Mouse (Mus musculus) embryonic facial prominence, embryonic 13.5 days (tissue): Measurements from ENCODE around the gene Odf3l2. TPM values are rescaled to one million over a fixed set of nuclear protein-coding genes. Genes with fewer than 3 reads are reported as not detected.
A peak's percentile ranks its signal among the peaks of the same experiment; 100 is the strongest.

Experiments
- ATAC-seq: fragments of 200-750 bp; cut with Nextera tagmentation; 2 replicates; pipeline ENCODE4 v1.8.0; 2017; ENCODE audit warnings: low read depth; ENCODE audit not compliant: insufficient number of reproducible peaks, insufficient read depth, low FRiP score, low TSS enrichment
- H3K27ac ChIP-seq: fragments of 300-500 bp; sonication (generic); 2 replicates; pipeline ENCODE4 v1.5.1; 2015; ENCODE audit warnings: moderate library complexity, mild to moderate bottlenecking, inconsistent platforms
- H3K27me3 ChIP-seq: fragments of 300-500 bp; sonication (generic); 2 replicates; pipeline ENCODE4 v1.6.1; 2015; ENCODE audit warnings: mild to moderate bottlenecking, inconsistent platforms
- H3K36me3 ChIP-seq: fragments of 300-500 bp; sonication (generic); 2 replicates; pipeline ENCODE4 v1.6.1; 2015; ENCODE audit warnings: mild to moderate bottlenecking, inconsistent platforms
- H3K4me1 ChIP-seq: fragments of 300-500 bp; sonication (generic); 2 replicates; pipeline ENCODE4 v1.6.1; 2015; ENCODE audit warnings: inconsistent platforms
- H3K4me2 ChIP-seq: fragments of 300-500 bp; sonication (generic); 2 replicates; pipeline ENCODE4 v1.6.1; 2015; ENCODE audit warnings: moderate library complexity, mild to moderate bottlenecking, inconsistent platforms
- H3K4me3 ChIP-seq: fragments of 300-500 bp; sonication (generic); 2 replicates; pipeline ENCODE4 v1.5.1; 2015; ENCODE audit warnings: mild to moderate bottlenecking, inconsistent platforms
- H3K9ac ChIP-seq: fragments of 300-500 bp; sonication (generic); 2 replicates; pipeline ENCODE4 v1.6.1; 2015; ENCODE audit warnings: mild to moderate bottlenecking, inconsistent platforms
- H3K9me3 ChIP-seq: fragments of 300-500 bp; sonication (generic); 2 replicates; pipeline ENCODE4 v1.6.1; 2016; ENCODE audit warnings: inconsistent platforms
- WGBS: fragments of 180-500 bp; shearing (Covaris S2); methylation state at CpG from one replicate; pipeline ENCODE4 v1.1.7; 2015; ENCODE audit warnings: mixed read lengths; 5-methylcytosine and 5-hydroxymethylcytosine counted together
- polyA plus RNA-seq: library from polyadenylated mRNA; unstranded; fragments of >200 nt; fragmentation: Nextera tagmentation; extraction: Ambion mirVana; gene quantifications from 2 replicates; pipeline ENCODE4 v1.2.1, GENCODE M21; 2015

Odf3l2 gene
- polyA plus RNA-seq = not detected in 2 replicates

- no peaks in the 10 kb centered on the region for H3K36me3 ChIP-seq
- no peaks in the 10 kb centered on the region for H3K27me3 ChIP-seq
- no peak for ATAC-seq
- 60% methylated on average over 8 of the region's 8 CpGs for WGBS
- no peak within 1 kb of the TSS for H3K4me3 ChIP-seq
- H3K4me1 ChIP-seq = no peaks in the 10 kb centered on the region
- no peak within 1 kb of the TSS for H3K27ac ChIP-seq
- no peaks in the 10 kb centered on the region for H3K9me3 ChIP-seq
- no peak within 1 kb of the TSS for H3K4me2 ChIP-seq
- H3K9ac ChIP-seq = peak within 1 kb of the TSS; percentile 32
These were observed at the start of gene Odf3l2 for GRCm38 (mm10) chr10:79645711-79646110. TSS of gene Odf3l2 (minus strand) at chr10:79645738.

GRCm38 (mm10) chr10:79694379-79694655 is 48.8 kb upstream of the Odf3l2 start:
- H3K4me1 ChIP-seq = peaks cover 19% of the 10 kb centered on the region
- no peak overlapping the region for H3K27ac ChIP-seq
- WGBS = 82% methylated on average over 6 of the region's 6 CpGs
- peaks cover 6% of the 10 kb centered on the region for H3K36me3 ChIP-seq
- 0 out of 2 replicates have a peak overlapping the region, but pooled peaks have one; percentile 36 for H3K9ac ChIP-seq
- no peaks in the 10 kb centered on the region for H3K9me3 ChIP-seq
- no peaks in the 10 kb centered on the region for H3K27me3 ChIP-seq
- ATAC-seq = no peak
- H3K4me2 ChIP-seq = no peak overlapping the region
- H3K4me3 ChIP-seq = no peak overlapping the region

GRCm38 (mm10) chr10:79693580-79694378 is 48.2 kb upstream of the Odf3l2 start:
- Histone ChIP-seq H3K4me3 (no peak overlapping the region), H3K4me2 (no peak overlapping the region), H3K9ac (0 out of 2 replicates have a peak overlapping the region, but pooled peaks have one; percentile 36), H3K36me3 (peaks cover 12% of the 10 kb centered on the region), H3K27me3 (no peaks in the 10 kb centered on the region), H3K9me3 (no peaks in the 10 kb centered on the region), H3K4me1 (peaks cover 19% of the 10 kb centered on the region), H3K27ac (no peak overlapping the region)
- no peak for ATAC-seq
- WGBS = 75% methylated on average over 12 of the region's 12 CpGs

- Histone ChIP-seq H3K36me3 (peaks cover 29% of the 10 kb centered on the region), H3K9ac (no peak overlapping the region), H3K9me3 (no peaks in the 10 kb centered on the region), H3K4me3 (no peak overlapping the region), H3K4me2 (no peak overlapping the region), H3K27ac (no peak overlapping the region), H3K27me3 (no peaks in the 10 kb centered on the region), H3K4me1 (peaks cover 19% of the 10 kb centered on the region)
- no peak for ATAC-seq
- WGBS = 96% methylated on average over 2 of the region's 2 CpGs
These were observed 46.5 kb upstream of the Odf3l2 start for GRCm38 (mm10) chr10:79691986-79692548.

GRCm38 (mm10) chr10:79689178-79689577 is 43.6 kb upstream of the Odf3l2 start:
- no peak overlapping the region for H3K4me2 ChIP-seq
- no peak for ATAC-seq
- peaks cover 58% of the 10 kb centered on the region for H3K36me3 ChIP-seq
- no peak overlapping the region for H3K9ac ChIP-seq
- H3K9me3 ChIP-seq = no peaks in the 10 kb centered on the region
- no peaks in the 10 kb centered on the region for H3K27me3 ChIP-seq
- H3K4me3 ChIP-seq = no peak overlapping the region
- no peak overlapping the region for H3K27ac ChIP-seq
- peaks cover under 1% of the 10 kb centered on the region; the same call in 1 of the 2 replicates for H3K4me1 ChIP-seq
- 86% methylated on average over 3 of the region's 3 CpGs for WGBS

- no peak for ATAC-seq
- no peaks in the 10 kb centered on the region for H3K27me3 ChIP-seq
- H3K4me1 ChIP-seq = peaks cover 6% of the 10 kb centered on the region
- H3K4me3 ChIP-seq = no peak within 1 kb of the TSS
- peaks cover 62% of the 10 kb centered on the region for H3K36me3 ChIP-seq
- no peaks in the 10 kb centered on the region for H3K9me3 ChIP-seq
- no peak within 1 kb of the TSS for H3K4me2 ChIP-seq
- WGBS = 87% methylated on average over 4 of the region's 4 CpGs
- H3K9ac ChIP-seq = no peak within 1 kb of the TSS
- H3K27ac ChIP-seq = no peak within 1 kb of the TSS
These were observed 43.2 kb upstream of the Odf3l2 start, which contains the start of gene Gzmm for GRCm38 (mm10) chr10:79688720-79689119. TSS of gene Gzmm (plus strand) at chr10:79689020.

- H3K9ac ChIP-seq = no peak overlapping the region
- peaks cover 16% of the 10 kb centered on the region for H3K4me1 ChIP-seq
- H3K27ac ChIP-seq = no peak overlapping the region
- no peaks in the 10 kb centered on the region for H3K27me3 ChIP-seq
- H3K36me3 ChIP-seq = peaks cover 62% of the 10 kb centered on the region
- no peak overlapping the region for H3K4me3 ChIP-seq
- H3K4me2 ChIP-seq = no peak overlapping the region
- H3K9me3 ChIP-seq = no peaks in the 10 kb centered on the region
- no peak for ATAC-seq
- 91% methylated on average over 6 of the region's 6 CpGs for WGBS
These were observed 42.0 kb upstream of the Odf3l2 start for GRCm38 (mm10) chr10:79687513-79687912.

- H3K27ac ChIP-seq = no peak overlapping the region
- no peak overlapping the region for H3K4me2 ChIP-seq
- no peaks in the 10 kb centered on the region for H3K27me3 ChIP-seq
- H3K9me3 ChIP-seq = no peaks in the 10 kb centered on the region
- H3K9ac ChIP-seq = no peak overlapping the region
- WGBS = 81% methylated on average over 1 of the region's 1 CpGs
- peaks cover 56% of the 10 kb centered on the region for H3K36me3 ChIP-seq
- no peak overlapping the region for H3K4me3 ChIP-seq
- no peak for ATAC-seq
- H3K4me1 ChIP-seq = peaks cover 16% of the 10 kb centered on the region
These were observed 41.2 kb upstream of the Odf3l2 start for GRCm38 (mm10) chr10:79686691-79687090.

GRCm38 (mm10) chr10:79686219-79686618 is 40.7 kb upstream of the Odf3l2 start:
- no peak for ATAC-seq
- Histone ChIP-seq H3K4me1 (peaks cover 18% of the 10 kb centered on the region), H3K4me3 (no peak overlapping the region), H3K4me2 (no peak overlapping the region), H3K9ac (no peak overlapping the region), H3K36me3 (peaks cover 56% of the 10 kb centered on the region), H3K9me3 (no peaks in the 10 kb centered on the region), H3K27ac (no peak overlapping the region), H3K27me3 (no peaks in the 10 kb centered on the region)
- WGBS = 92% methylated on average over 2 of the region's 2 CpGs

GRCm38 (mm10) chr10:79684770-79685600 is 39.4 kb upstream of the Odf3l2 start:
- H3K4me2 ChIP-seq = no peak overlapping the region
- 92% methylated on average over 25 of the region's 25 CpGs for WGBS
- ATAC-seq = no peak
- H3K4me1 ChIP-seq = peaks cover 22% of the 10 kb centered on the region
- H3K27ac ChIP-seq = no peak overlapping the region
- H3K36me3 ChIP-seq = peaks cover 56% of the 10 kb centered on the region
- no peaks in the 10 kb centered on the region for H3K27me3 ChIP-seq
- H3K4me3 ChIP-seq = no peak overlapping the region
- no peak overlapping the region for H3K9ac ChIP-seq
- H3K9me3 ChIP-seq = no peaks in the 10 kb centered on the region

- no peaks in the 10 kb centered on the region for H3K27me3 ChIP-seq
- H3K36me3 ChIP-seq = peaks cover 52% of the 10 kb centered on the region
- WGBS = 89% methylated on average over 6 of the region's 6 CpGs
- no peaks in the 10 kb centered on the region for H3K9me3 ChIP-seq
- peaks cover 22% of the 10 kb centered on the region for H3K4me1 ChIP-seq
- H3K4me3 ChIP-seq = peak overlapping the region; percentile 89
- no peak for ATAC-seq
- no peak overlapping the region for H3K27ac ChIP-seq
- H3K9ac ChIP-seq = peak overlapping the region; percentile 90
- H3K4me2 ChIP-seq = peak overlapping the region; percentile 93
These were observed 38.4 kb upstream of the Odf3l2 start for GRCm38 (mm10) chr10:79683726-79684640.
